Mouse (Mus musculus): Measurements from ENCODE around the gene Psg16. TPM values are rescaled to one million over a fixed set of nuclear protein-coding genes. Genes with fewer than 3 reads are reported as not detected.

Gene Psg16
- polyA plus RNA-seq, 1 experiment from 2014 or later: 0.27 TPM

DNA sequence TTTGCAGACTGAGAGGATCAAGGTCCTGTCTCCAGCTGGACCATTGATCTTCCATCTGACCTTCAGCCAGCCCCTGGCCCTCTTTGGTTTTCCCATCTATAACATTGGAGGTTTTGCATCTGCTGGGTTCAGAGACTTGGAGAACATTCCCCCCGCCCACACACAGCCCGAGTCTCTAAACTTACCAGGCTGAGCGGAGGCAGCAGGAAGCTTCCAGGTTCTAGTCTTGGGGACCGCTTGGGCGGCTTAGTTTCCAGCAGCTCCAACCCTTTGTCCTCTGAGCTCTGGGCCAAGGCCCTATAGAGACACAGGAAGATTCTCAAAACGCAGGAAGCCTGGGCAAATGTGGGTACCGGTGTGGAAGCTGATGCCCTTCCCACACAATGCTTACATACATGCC lies 34.5 kb upstream of the Psg16 start:
- H3K4me1 ChIP-seq: peaks cover 11% of the 10 kb centered on the region; the same call in 1 of the 2 replicates
- peaks cover 33% of the 10 kb centered on the region for H3K36me3 ChIP-seq (replicated peaks)
- H3K9me3 ChIP-seq: no peaks in the 10 kb centered on the region
- WGBS: 94% methylated on average over 7 of the region's 7 CpGs
- H3K4me2 ChIP-seq: no peak overlapping the region
- H3K9ac ChIP-seq: no peak overlapping the region
- H3K4me3 ChIP-seq (replicated peaks): no peak overlapping the region
- no peak overlapping the region for H3K27ac ChIP-seq
- H3K27me3 ChIP-seq: no peaks in the 10 kb centered on the region
- no peak for ATAC-seq (ENCODE audit: low FRiP score)

GRCm38 (mm10) chr7:17045743-17046142 lies 28.1 kb upstream of the Psg16 start:
- H3K4me1 ChIP-seq: no peaks in the 10 kb centered on the region; the same call in 1 of the 2 replicates
- H3K9ac ChIP-seq: no peak overlapping the region
- no peak overlapping the region for H3K4me3 ChIP-seq (replicated peaks)
- H3K27me3 ChIP-seq: no peaks in the 10 kb centered on the region
- peaks cover 30% of the 10 kb centered on the region for H3K36me3 ChIP-seq (replicated peaks)
- no peaks in the 10 kb centered on the region for H3K9me3 ChIP-seq
- WGBS: 74% methylated on average over 1 of the region's 1 CpGs
- ATAC-seq (ENCODE audit: low FRiP score): no peak
- no peak overlapping the region for H3K27ac ChIP-seq
- H3K4me2 ChIP-seq: no peak overlapping the region

DNA sequence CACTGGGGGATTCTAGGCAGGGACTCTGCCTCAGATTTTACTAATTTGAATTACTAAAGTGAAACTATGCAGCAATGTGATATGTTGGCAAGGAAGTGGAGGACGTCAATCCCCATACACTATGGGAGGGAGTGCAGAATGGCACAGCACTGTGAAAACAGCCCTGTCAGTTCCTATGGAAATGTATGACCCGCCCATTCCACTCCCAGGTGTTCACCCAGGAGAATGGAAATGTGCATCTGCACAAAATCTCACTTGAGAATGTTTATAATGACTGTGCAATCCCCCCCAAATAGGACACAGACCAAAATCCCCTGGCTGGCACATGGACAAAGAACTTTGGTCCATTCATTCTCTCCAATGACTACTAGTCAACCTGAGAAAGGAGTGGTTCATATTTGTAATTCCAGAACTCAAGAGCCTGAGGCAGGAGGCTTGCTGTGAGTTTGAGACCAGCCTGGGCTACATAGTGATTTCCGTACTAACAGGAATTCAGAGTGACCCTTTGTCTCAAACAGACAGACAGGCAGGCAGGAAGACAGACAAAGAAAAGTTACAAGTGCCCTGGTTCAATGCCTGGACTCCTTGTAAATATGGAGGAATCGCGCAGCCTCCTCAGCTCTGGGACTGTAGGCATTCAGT lies 26.7 kb upstream of the Psg16 start:
- Histone ChIP-seq H3K27me3 (no peaks in the 10 kb centered on the region), H3K4me3 (replicated peaks) (no peak overlapping the region), H3K36me3 (replicated peaks) (peaks cover 28% of the 10 kb centered on the region), H3K9ac (no peak overlapping the region), H3K27ac (no peak overlapping the region), H3K4me2 (no peak overlapping the region), H3K9me3 (no peaks in the 10 kb centered on the region), H3K4me1 (no peaks in the 10 kb centered on the region; the same call in 1 of the 2 replicates)
- 77% methylated on average over 5 of the region's 5 CpGs for WGBS
- no peak for ATAC-seq (ENCODE audit: low FRiP score)

DNA sequence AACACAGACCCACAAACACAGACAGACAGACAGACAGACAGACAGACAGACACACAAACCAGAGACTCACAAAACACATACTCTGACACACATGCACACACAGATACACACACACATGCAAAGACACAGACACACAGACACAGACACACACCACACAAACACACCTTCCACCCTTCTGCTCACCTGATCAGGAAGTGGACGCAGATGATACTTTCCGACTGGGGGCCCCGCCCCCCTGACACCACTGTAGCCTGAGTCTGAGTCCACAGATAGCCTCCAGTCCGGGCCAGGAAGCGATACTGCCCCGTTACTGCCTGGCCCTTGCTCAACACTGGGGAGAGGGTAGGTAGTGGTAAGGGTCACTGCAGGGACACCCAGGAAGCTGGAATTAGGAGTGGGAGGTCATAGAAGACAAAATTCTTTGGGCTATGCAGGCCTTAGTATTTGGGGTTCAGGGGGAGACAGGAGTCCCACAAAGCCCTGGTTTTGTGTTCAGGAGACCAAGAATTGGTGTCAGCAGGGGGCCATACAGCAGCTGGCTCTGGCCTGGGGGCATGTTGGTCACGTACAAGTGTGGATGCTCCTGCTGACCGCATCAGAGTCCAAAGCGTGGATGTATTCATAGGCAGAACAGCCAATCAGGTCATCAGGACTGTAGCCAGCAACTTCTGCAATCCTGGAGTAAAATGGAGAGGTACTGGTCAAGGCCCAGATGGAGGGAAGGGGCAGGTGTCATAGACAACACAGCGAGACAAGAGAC lies 25.2 kb upstream of the Psg16 start:
- H3K36me3 ChIP-seq (replicated peaks): peaks cover 26% of the 10 kb centered on the region
- H3K4me1 ChIP-seq: no peaks in the 10 kb centered on the region; the same call in 1 of the 2 replicates
- no peak overlapping the region for H3K9ac ChIP-seq
- ATAC-seq (ENCODE audit: low FRiP score): no peak
- no peak overlapping the region for H3K4me3 ChIP-seq (replicated peaks)
- no peak overlapping the region for H3K4me2 ChIP-seq
- no peaks in the 10 kb centered on the region for H3K9me3 ChIP-seq
- no peaks in the 10 kb centered on the region for H3K27me3 ChIP-seq
- 90% methylated on average over 10 of the region's 10 CpGs for WGBS
- no peak overlapping the region for H3K27ac ChIP-seq

DNA sequence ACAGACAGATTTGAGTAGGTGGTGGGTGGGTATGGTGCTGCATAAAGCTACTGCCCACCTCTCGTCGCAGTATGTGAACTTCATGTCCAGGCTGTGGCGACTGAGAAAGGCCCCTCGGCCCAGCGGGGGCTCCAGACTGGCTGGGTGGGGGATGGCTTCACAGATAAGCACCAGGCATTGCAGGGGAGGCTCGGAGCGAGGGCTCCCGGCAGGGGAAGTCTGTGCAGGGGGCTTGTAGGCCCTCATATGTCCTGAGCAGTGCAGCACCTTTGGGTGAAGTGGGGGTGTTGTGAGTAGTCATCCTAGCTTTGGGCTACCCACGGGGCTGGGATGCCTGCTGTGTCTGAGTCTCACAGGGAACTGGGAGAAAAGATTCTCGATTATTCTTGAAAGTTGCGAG lies 23.3 kb upstream of the Psg16 start:
- 64% methylated on average over 11 of the region's 11 CpGs for WGBS
- Histone ChIP-seq H3K9me3 (no peaks in the 10 kb centered on the region), H3K27ac (no peak overlapping the region), H3K4me2 (no peak overlapping the region), H3K36me3 (replicated peaks) (peaks cover 21% of the 10 kb centered on the region), H3K9ac (no peak overlapping the region), H3K4me3 (replicated peaks) (no peak overlapping the region), H3K27me3 (no peaks in the 10 kb centered on the region), H3K4me1 (no peaks in the 10 kb centered on the region; the same call in 1 of the 2 replicates)
- ATAC-seq (ENCODE audit: low FRiP score): no peak; the same call in 1 of the 2 replicates

DNA sequence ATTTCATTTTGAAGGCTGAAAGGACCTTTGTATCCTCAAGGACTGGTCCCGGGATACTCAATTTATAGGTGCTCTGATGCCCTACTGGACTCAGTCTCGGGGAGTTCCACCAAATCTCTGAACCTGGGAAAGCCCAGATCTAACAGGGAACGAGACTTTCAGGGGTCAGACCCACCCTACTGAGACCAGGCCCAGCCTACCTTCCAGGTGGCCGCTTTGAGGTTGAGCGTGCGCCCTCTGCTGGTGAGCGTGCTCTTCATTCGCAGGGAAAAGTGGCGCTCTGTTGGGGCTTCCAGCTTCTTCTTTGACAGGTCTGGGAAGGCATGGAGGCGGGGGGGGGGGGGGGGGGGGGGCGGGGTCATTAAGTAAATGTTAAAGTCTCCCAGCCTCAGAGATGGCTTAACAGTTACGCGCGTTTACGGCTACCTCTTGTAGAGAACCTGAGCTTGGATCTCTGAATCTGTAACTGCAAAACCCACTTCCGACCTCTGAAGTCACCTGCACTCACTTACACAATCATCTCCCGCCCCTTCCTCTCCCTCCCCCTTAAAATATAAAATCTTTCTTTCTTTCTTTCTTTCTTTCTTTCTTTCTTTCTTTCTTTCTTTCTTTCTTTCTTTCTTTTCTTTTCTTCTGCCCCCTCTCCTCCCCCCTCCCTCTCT lies 22.8 kb upstream of the Psg16 start:
- WGBS: 10% methylated on average over 15 of the region's 17 CpGs

DNA sequence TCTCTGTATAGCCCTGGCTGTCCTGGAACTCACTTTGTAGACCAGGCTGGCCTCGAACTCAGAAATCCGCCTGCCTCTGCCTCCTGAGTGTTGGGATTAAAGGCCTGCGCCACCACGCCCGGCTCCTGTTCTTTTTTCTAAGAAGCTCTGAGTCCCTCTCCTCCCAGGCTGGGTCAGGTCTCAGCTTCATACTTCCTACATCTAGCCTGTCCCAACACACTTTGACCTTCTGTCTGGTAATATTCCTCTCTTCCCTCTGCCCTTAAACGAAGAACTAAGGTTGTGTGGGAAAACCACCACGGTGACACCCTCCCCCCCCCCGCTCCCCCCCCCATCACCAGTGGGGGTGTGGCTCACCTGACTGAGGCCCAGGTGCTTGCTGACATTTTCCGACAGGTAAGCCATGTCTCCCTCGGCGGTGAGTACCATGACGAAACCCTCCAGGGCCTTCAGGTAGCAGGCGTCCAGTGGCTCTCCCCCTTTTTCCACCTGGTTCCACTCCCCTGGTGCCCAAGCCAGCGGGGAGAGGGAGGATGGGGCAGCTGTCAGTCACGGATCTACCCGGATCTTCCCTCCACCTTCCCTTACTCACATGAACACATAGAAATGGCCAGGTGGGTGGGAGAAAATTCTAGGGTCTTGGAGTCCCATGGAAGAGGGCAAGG lies 19.4 kb upstream of the Psg16 start:
- Histone ChIP-seq H3K27ac (no peak overlapping the region), H3K27me3 (no peaks in the 10 kb centered on the region), H3K4me2 (no peak overlapping the region), H3K4me3 (replicated peaks) (no peak overlapping the region), H3K9ac (no peak overlapping the region), H3K36me3 (replicated peaks) (peaks cover 12% of the 10 kb centered on the region), H3K9me3 (no peaks in the 10 kb centered on the region), H3K4me1 (peaks cover 36% of the 10 kb centered on the region)
- no peak for ATAC-seq (ENCODE audit: low FRiP score)
- WGBS: 92% methylated on average over 16 of the region's 16 CpGs

More for the DNA sequence above, 22.8 kb upstream of the Psg16 start:
- Histone ChIP-seq H3K4me3 (replicated peaks) (no peak overlapping the region), H3K9me3 (no peaks in the 10 kb centered on the region), H3K9ac (no peak overlapping the region), H3K27me3 (no peaks in the 10 kb centered on the region), H3K4me1 (peaks cover 5% of the 10 kb centered on the region), H3K4me2 (0 out of 2 replicates have a peak overlapping the region, but pooled peaks have one; percentile 8), H3K36me3 (replicated peaks) (peaks cover 21% of the 10 kb centered on the region), H3K27ac (no peak overlapping the region)
- no peak for ATAC-seq (ENCODE audit: low FRiP score)

GRCm38 (mm10) chr7:17055287-17055946 lies 18.4 kb upstream of the Psg16 start:
- ATAC-seq (ENCODE audit: low FRiP score): no peak
- H3K9me3 ChIP-seq: no peaks in the 10 kb centered on the region
- 0 out of 2 replicates have a peak overlapping the region, but pooled peaks have one; percentile 81 for H3K27ac ChIP-seq
- H3K9ac ChIP-seq: no peak overlapping the region
- peak overlapping the region; percentile 49 for H3K4me3 ChIP-seq (replicated peaks)
- peaks cover 6% of the 10 kb centered on the region; the same call in 1 of the 2 replicates for H3K36me3 ChIP-seq (replicated peaks)
- H3K27me3 ChIP-seq: no peaks in the 10 kb centered on the region
- WGBS: 88% methylated on average over 4 of the region's 4 CpGs
- H3K4me1 ChIP-seq: peaks cover 46% of the 10 kb centered on the region
- peak overlapping the region; percentile 84 for H3K4me2 ChIP-seq

GRCm38 (mm10) chr7:17056081-17056581 lies 17.7 kb upstream of the Psg16 start:
- Histone ChIP-seq H3K4me1 (peaks cover 53% of the 10 kb centered on the region), H3K9ac (peak overlapping the region; percentile 54), H3K4me3 (replicated peaks) (peak overlapping the region; percentile 49), H3K36me3 (replicated peaks) (peaks cover 6% of the 10 kb centered on the region; the same call in 1 of the 2 replicates), H3K4me2 (peak overlapping the region; percentile 84), H3K27ac (peak overlapping the region; percentile 81), H3K27me3 (peaks cover 5% of the 10 kb centered on the region; the same call in 1 of the 2 replicates), H3K9me3 (no peaks in the 10 kb centered on the region)
- WGBS: under 1% methylated on average over 42 of the region's 42 CpGs
- peak; percentile 68 for ATAC-seq (ENCODE audit: low FRiP score)

GRCm38 (mm10) chr7:17056601-17057523 lies 17.0 kb upstream of the Psg16 start:
- Histone ChIP-seq H3K9me3 (no peaks in the 10 kb centered on the region), H3K36me3 (replicated peaks) (peaks cover 6% of the 10 kb centered on the region; the same call in 1 of the 2 replicates), H3K4me3 (replicated peaks) (peak overlapping the region; percentile 49), H3K4me2 (peak overlapping the region; percentile 84), H3K4me1 (peaks cover 60% of the 10 kb centered on the region), H3K27ac (peak overlapping the region; percentile 81), H3K9ac (peak overlapping the region; percentile 54), H3K27me3 (peaks cover 7% of the 10 kb centered on the region; the same call in 1 of the 2 replicates)
- no peak; the same call in 1 of the 2 replicates for ATAC-seq (ENCODE audit: low FRiP score)
- WGBS: 36% methylated on average over 14 of the region's 14 CpGs
